Mouse (Mus musculus) B cell, adult 62 days (primary cell): ENCODE data around the gene 9230112D13Rik. TPM values are rescaled to one million over a fixed set of nuclear protein-coding genes. Genes with fewer than 3 reads are reported as not detected.

ENCODE experiments used
- total RNA-seq: library from RNA; stranded (reverse); gene quantifications from 4 replicates; pipeline ENCODE4 v1.2.4, GENCODE M21; 2023

Gene 9230112D13Rik
- total RNA-seq = not detected in 4 replicates

GRCm38 (mm10) chr14:34522701-34523100, at the start of gene 9230112D13Rik:
Gene 9230112D13Rik (minus strand): TSS chr14:34522801.

DNA sequence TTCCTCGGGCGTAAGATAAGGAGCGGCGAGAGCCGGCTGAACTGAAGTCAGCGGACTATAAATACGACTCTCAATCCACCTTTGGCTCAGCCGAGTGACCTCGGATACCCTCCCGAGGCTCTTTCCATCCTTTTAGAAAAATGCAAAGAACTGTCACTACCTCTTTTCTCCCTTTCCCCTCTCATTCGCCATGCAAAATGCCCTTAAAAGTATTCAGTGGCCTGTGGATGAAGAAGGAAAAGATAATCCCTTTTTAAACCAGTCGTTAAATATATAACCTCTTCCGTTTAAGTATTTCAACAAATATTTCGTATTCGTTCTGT, 19.3 kb downstream of the 9230112D13Rik start, which contains the start of gene Bmpr1a:
Bmpr1a (minus strand) TSS at position 17 of the 323 bp plus-strand sequence.

Other genes with a start within 250 kb of the 9230112D13Rik start
- 24.0 to 31.4 TPM (median 25.4 TPM) in 4 replicates for gene Shld2, start 212.3 kb downstream of the 9230112D13Rik start, total RNA-seq
- 104 to 120 TPM (median 108 TPM) in 4 replicates for gene Glud1, start 212.1 kb downstream of the 9230112D13Rik start, total RNA-seq
- gene Fam25c, start 167.4 kb downstream of the 9230112D13Rik start, total RNA-seq = not detected in 4 replicates
- not detected in 4 replicates for gene Sncg, start 148.0 kb downstream of the 9230112D13Rik start, total RNA-seq
- gene Mmrn2, start 147.3 kb downstream of the 9230112D13Rik start, total RNA-seq = not detected in 4 replicates
- gene Bmpr1a, start 19.5 kb downstream of the 9230112D13Rik start, total RNA-seq = 0.45 to 0.97 TPM in 2 of 4 replicates, not detected in the others
- not detected in 4 replicates for gene Ldb3, start 65.9 kb upstream of the 9230112D13Rik start, total RNA-seq
- not detected in 4 replicates for gene Opn4, start 77.3 kb upstream of the 9230112D13Rik start, total RNA-seq
- gene Wapl, start 151.1 kb upstream of the 9230112D13Rik start, total RNA-seq = 57.0 to 69.8 TPM (median 61.4 TPM) in 4 replicates